10 mouse cellular contexts compared by ENCODE assay signal in genomic region chr13:21934982-21935791, GRCm38 (mm10). TPM values are rescaled to one million over a fixed set of nuclear protein-coding genes. Genes with fewer than 3 reads are reported as not detected.
DNase-seq lines count a peak whose midpoint lies in the region; ATAC-seq and TF ChIP-seq lines count a peak whose summit lies in the region.
"Had no signal": no experiment of that assay in that cellular context is flagged by ENCODE, and none has a peak within 500 bp of the region (broad histone marks: within the 10 kb centered on the region; RNA-seq: fewer than 3 reads in every experiment).

No protein-coding gene starts in this region.

- TF ChIP-seq EP300 in liver, postnatal 0 days (IDR thresholded peaks at IDR 0.05; ENCODE audit: low read depth) = no peak

- peak; percentile 63 to 83 for DNase-seq in right cerebral cortex, adult 2 months (ENCODE audit: low spot score in 2 of 2)
- no peak for DNase-seq in right cerebral cortex, postnatal 25 days
- peak; percentile 36 for DNase-seq in brain, adult 2 months (ENCODE audit: low read depth, low spot score)
- peak; percentile 29 for DNase-seq in gastrocnemius, postnatal 10 days
- DNase-seq in liver, postnatal 0 days = peak; percentile 81
- DNase-seq in right cerebral cortex, postnatal 10 days (ENCODE audit: low spot score in 2 of 2) = peak; percentile 55 to 83

- H3K4me3 ChIP-seq in kidney, embryonic 14.5 days (ENCODE audit: low read length) = peak overlapping the region; percentile 25; the same call in 1 of the 2 replicates
- H3K4me3 ChIP-seq in liver, postnatal 0 days (ENCODE audit: low read depth, low read length) = peak overlapping the region; percentile 32
- H3K4me3 ChIP-seq: neural tube, embryonic 12.5 days had no signal

- no peaks in the 10 kb centered on the region for H3K36me3 ChIP-seq in kidney, embryonic 14.5 days (ENCODE audit: control insufficient read depth, insufficient read depth, low read length)
- no peaks in the 10 kb centered on the region for H3K36me3 ChIP-seq in liver, postnatal 0 days (replicated peaks; ENCODE audit: insufficient read depth, low read length)
- H3K36me3 ChIP-seq: embryonic facial prominence, embryonic 15.5 days; neural tube, embryonic 12.5 days had no signal

- peak overlapping the region; percentile 30 for H3K4me2 ChIP-seq in kidney, embryonic 14.5 days (replicated peaks; ENCODE audit: low read depth, low read length)
- H3K4me2 ChIP-seq in liver, postnatal 0 days (ENCODE audit: low read depth, low read length) = peak overlapping the region; percentile 60

- H3K9me3 ChIP-seq in kidney, embryonic 14.5 days (ENCODE audit: control insufficient read depth, low read length) = no peaks in the 10 kb centered on the region
- no peaks in the 10 kb centered on the region for H3K9me3 ChIP-seq in liver, postnatal 0 days (ENCODE audit: low read length)
- H3K9me3 ChIP-seq: embryonic facial prominence, embryonic 15.5 days; neural tube, embryonic 12.5 days had no signal

- no peaks in the 10 kb centered on the region for H3K4me1 ChIP-seq in kidney, embryonic 14.5 days (ENCODE audit: control insufficient read depth, insufficient read depth, low read length)
- H3K4me1 ChIP-seq in liver, postnatal 0 days (ENCODE audit: insufficient read depth) = peaks cover 13% of the 10 kb centered on the region
- H3K4me1 ChIP-seq: neural tube, embryonic 12.5 days had no signal

- no peak overlapping the region for H3K27ac ChIP-seq in kidney, embryonic 14.5 days (ENCODE audit: low read depth, low read length)
- no peak overlapping the region for H3K27ac ChIP-seq in liver, postnatal 0 days (ENCODE audit: low read depth)
- H3K27ac ChIP-seq: embryonic facial prominence, embryonic 15.5 days; neural tube, embryonic 12.5 days had no signal

- 11% methylated on average over 17 of the region's 17 CpGs for WGBS in kidney, embryonic 14.5 days
- 15% methylated on average over 17 of the region's 17 CpGs for WGBS in liver, postnatal 0 days (ENCODE audit: insufficient replicate concordance)

- H3K9ac ChIP-seq in kidney, embryonic 14.5 days (ENCODE audit: low read depth, low read length) = no peak overlapping the region
- H3K9ac ChIP-seq in liver, postnatal 0 days (replicated peaks) = no peak overlapping the region
- H3K9ac ChIP-seq: embryonic facial prominence, embryonic 15.5 days; neural tube, embryonic 12.5 days had no signal

- no peak for TF ChIP-seq CTCF in liver, postnatal 0 days (IDR thresholded peaks at IDR 0.05; ENCODE audit: low read depth)

- H3K27me3 ChIP-seq in kidney, embryonic 14.5 days (ENCODE audit: control insufficient read depth, insufficient read depth, low read length) = peaks cover 2% of the 10 kb centered on the region; the same call in 1 of the 2 replicates
- H3K27me3 ChIP-seq in liver, postnatal 0 days (ENCODE audit: insufficient read depth, low read length) = no peaks in the 10 kb centered on the region
- H3K27me3 ChIP-seq: embryonic facial prominence, embryonic 15.5 days; neural tube, embryonic 12.5 days had no signal

- no peak; the same call in 1 of the 2 replicates for ATAC-seq in kidney, embryonic 14.5 days (ENCODE audit: low FRiP score, low TSS enrichment)
- peak; percentile 33; the same call in 1 of the 2 replicates for ATAC-seq in liver, postnatal 0 days
- ATAC-seq in inflammation-experienced regulatory T-cells, adult 6 months = no peak

RNA-seq across cellular contexts. Expression of gene Zfp184, which starts 9.7 kb away (rescaled TPM):
- total RNA-seq in gastrocnemius, postnatal 10 days (2021) = 1 to 10 TPM in 1 of 2 experiments, under 1 TPM in 1; 0.73 to 1.2 TPM
- 15.5 and 17.9 TPM in 2 replicates for polyA plus RNA-seq in kidney, embryonic 14.5 days (2014; fragmentation: Nextera tagmentation; extraction: Ambion mirVana)
- 0.27 and 0.32 TPM in 2 replicates for polyA plus RNA-seq in liver, postnatal 0 days (2015; fragmentation: Nextera tagmentation; extraction: Ambion mirVana)
- not detected for polyA plus RNA-seq in inflammation-experienced regulatory T-cells, adult 6 months (2017; shearing (Covaris generic))

RNA-seq across cellular contexts. Expression of gene Pom121l2, which starts 45.8 kb away (rescaled TPM):
- total RNA-seq in gastrocnemius, postnatal 10 days (2021) = not detected
- polyA plus RNA-seq in kidney, embryonic 14.5 days (2014; fragmentation: Nextera tagmentation; extraction: Ambion mirVana) = 0.36 TPM in 1 of 2 replicates, not detected in the other
- not detected in 2 replicates for polyA plus RNA-seq in liver, postnatal 0 days (2015; fragmentation: Nextera tagmentation; extraction: Ambion mirVana)
- polyA plus RNA-seq in inflammation-experienced regulatory T-cells, adult 6 months (2017; shearing (Covaris generic)) = not detected
- polyA plus RNA-seq: neural tube, embryonic 12.5 days had no signal

Comparison
In these comparisons a context has a peak if more than half of its experiments do, and no peak if none do; other contexts are left out.
1. RNA of gene Zfp184, which starts 9.7 kb away (polyA plus RNA-seq): 15.5 to 17.9 TPM in kidney, embryonic 14.5 days; 0.27 to 0.32 TPM in liver, postnatal 0 days and not detected in inflammation-experienced regulatory T-cells, adult 6 months; every median in the first group is over 10 times any median in the second.